Mouse (Mus musculus): ENCODE measurements around the gene Nt5m. TPM values are rescaled to one million over a fixed set of nuclear protein-coding genes. Genes with fewer than 3 reads are reported as not detected.
A peak's percentile ranks its signal among the peaks of the same experiment; 100 is the strongest.

Gene Nt5m
- total RNA-seq, 2 experiments from 2014 or later: 15.7 to 18.8 TPM

GRCm38 (mm10) chr11:59838426-59838825, 821 bp upstream of the Nt5m start:
- no peak for ATAC-seq (replicated peaks; ENCODE audit: poor library complexity)

- ATAC-seq (replicated peaks; ENCODE audit: poor library complexity): peak; percentile 91
Measured at GRCm38 (mm10) chr11:59839459-59840126, 346 bp downstream of the Nt5m start, which contains the start of gene Cops3. TSS of gene Cops3 (minus strand) at chr11:59839838.

GRCm38 (mm10) chr11:59846311-59846710, 7.1 kb downstream of the Nt5m start:
- no peak for ATAC-seq (replicated peaks; ENCODE audit: poor library complexity)

GRCm38 (mm10) chr11:59847131-59847530, 7.9 kb downstream of the Nt5m start:
- ATAC-seq (replicated peaks; ENCODE audit: poor library complexity): peak; percentile 94

- ATAC-seq (replicated peaks; ENCODE audit: poor library complexity): peak; percentile 69
Measured at GRCm38 (mm10) chr11:59847891-59848884, 8.9 kb downstream of the Nt5m start.

GRCm38 (mm10) chr11:59852865-59853264, 13.6 kb downstream of the Nt5m start:
- no peak for ATAC-seq (replicated peaks; ENCODE audit: poor library complexity)

GRCm38 (mm10) chr11:59860467-59860866, 21.2 kb downstream of the Nt5m start:
- ATAC-seq (replicated peaks; ENCODE audit: poor library complexity): no peak

GRCm38 (mm10) chr11:59864316-59864715, 25.1 kb downstream of the Nt5m start:
- no peak for ATAC-seq (replicated peaks; ENCODE audit: poor library complexity)

- peak; percentile 87 for ATAC-seq (replicated peaks; ENCODE audit: poor library complexity)
Measured at GRCm38 (mm10) chr11:59872124-59872523, 32.9 kb downstream of the Nt5m start.

GRCm38 (mm10) chr11:59880031-59880430, 40.8 kb downstream of the Nt5m start:
- ATAC-seq (replicated peaks; ENCODE audit: poor library complexity): peak; percentile 87

GRCm38 (mm10) chr11:59885217-59885986, 46.2 kb downstream of the Nt5m start:
- ATAC-seq (replicated peaks; ENCODE audit: poor library complexity): peak; percentile 78

- ATAC-seq (replicated peaks; ENCODE audit: poor library complexity): no peak
Measured at GRCm38 (mm10) chr11:59886952-59887351, 47.7 kb downstream of the Nt5m start.

GRCm38 (mm10) chr11:59888151-59888550, 48.9 kb downstream of the Nt5m start:
- no peak for ATAC-seq (replicated peaks; ENCODE audit: poor library complexity)

GRCm38 (mm10) chr11:59891854-59892253, 52.6 kb downstream of the Nt5m start:
- no peak for ATAC-seq (replicated peaks; ENCODE audit: poor library complexity)

GRCm38 (mm10) chr11:59893153-59893788, 54.0 kb downstream of the Nt5m start:
- ATAC-seq (replicated peaks; ENCODE audit: poor library complexity): peak; percentile 63; the same call in 1 of the 2 replicates

GRCm38 (mm10) chr11:59894916-59895315, 55.7 kb downstream of the Nt5m start:
- ATAC-seq (replicated peaks; ENCODE audit: poor library complexity): no peak

GRCm38 (mm10) chr11:59895316-59895715, 56.1 kb downstream of the Nt5m start:
- no peak for ATAC-seq (replicated peaks; ENCODE audit: poor library complexity)

GRCm38 (mm10) chr11:59897981-59898599, 58.8 kb downstream of the Nt5m start:
- ATAC-seq (replicated peaks; ENCODE audit: poor library complexity): no peak

- no peak for ATAC-seq (replicated peaks; ENCODE audit: poor library complexity)
Measured at GRCm38 (mm10) chr11:59899711-59900685, 60.8 kb downstream of the Nt5m start.
